12 mouse cellular contexts compared by ENCODE assay signal in genomic region chr3:90537905-90538296, GRCm38 (mm10). TPM values are rescaled to one million over a fixed set of nuclear protein-coding genes. Genes with fewer than 3 reads are reported as not detected.
DNase-seq lines count a peak whose midpoint lies in the region; ATAC-seq and TF ChIP-seq lines count a peak whose summit lies in the region.
"Had no signal": no experiment of that assay in that cellular context is flagged by ENCODE, and none has a peak within 500 bp of the region (broad histone marks: within the 10 kb centered on the region; RNA-seq: fewer than 3 reads in every experiment).

No protein-coding gene starts in this region.

- H3K4me3 ChIP-seq in kidney, adult 2 months (ENCODE audit: insufficient read depth, low read depth, low read length) = peak overlapping the region; percentile 73
- no peak overlapping the region for H3K4me3 ChIP-seq in neural tube, embryonic 15.5 days (replicated peaks)
- H3K4me3 ChIP-seq in limb, embryonic 14.5 days (replicated peaks; ENCODE audit: low read length) = peak overlapping the region; percentile 10
- H3K4me3 ChIP-seq in small intestine, adult 2 months (ENCODE audit: low read depth, low read length) = peak overlapping the region; percentile 64
- H3K4me3 ChIP-seq: hindbrain, embryonic 12.5 days had no signal

- TF ChIP-seq POLR2A in kidney, adult 2 months (IDR thresholded peaks at IDR 0.05; ENCODE audit: low read depth, low read length) = no peak
- TF ChIP-seq POLR2A in limb, embryonic 14.5 days (IDR thresholded peaks at IDR 0.05; ENCODE audit: borderline replicate concordance, extremely low read depth, insufficient read depth, insufficient read length) = no peak
- TF ChIP-seq POLR2A in small intestine, adult 2 months (IDR thresholded peaks at IDR 0.05; ENCODE audit: low read depth, low read length) = no peak

- H3K36me3 ChIP-seq in kidney, adult 2 months (ENCODE audit: control insufficient read depth, insufficient read depth, low read length) = no peaks in the 10 kb centered on the region
- H3K36me3 ChIP-seq in neural tube, embryonic 15.5 days = no peaks in the 10 kb centered on the region
- no peaks in the 10 kb centered on the region for H3K36me3 ChIP-seq in limb, embryonic 14.5 days (ENCODE audit: control insufficient read depth, insufficient read depth, low read length)
- H3K36me3 ChIP-seq in small intestine, adult 2 months (ENCODE audit: control insufficient read depth, insufficient read depth, low read length) = peaks cover 6% of the 10 kb centered on the region
- H3K36me3 ChIP-seq: G1E; hindbrain, embryonic 12.5 days had no signal

- peak overlapping the region; percentile 96 for H3K27ac ChIP-seq in kidney, adult 2 months (ENCODE audit: insufficient read depth, low read depth, low read length)
- H3K27ac ChIP-seq in neural tube, embryonic 15.5 days (replicated peaks) = no peak overlapping the region
- no peak overlapping the region for H3K27ac ChIP-seq in limb, embryonic 14.5 days (replicated peaks; ENCODE audit: low read depth, low read length)
- peak overlapping the region; percentile 61 for H3K27ac ChIP-seq in small intestine, adult 2 months (ENCODE audit: insufficient read depth, low read depth, low read length)
- H3K27ac ChIP-seq: hindbrain, embryonic 12.5 days had no signal

- no peak for TF ChIP-seq CTCF in kidney, adult 2 months (conservative IDR thresholded peaks at IDR 0.05; ENCODE audit: insufficient read depth, insufficient read length, low read depth, low read length)
- no peak for TF ChIP-seq CTCF in small intestine, adult 2 months (IDR thresholded peaks at IDR 0.05; ENCODE audit: extremely low read depth, insufficient read length, insufficient replicate concordance, low read depth, low read length)

- no peaks in the 10 kb centered on the region for H3K9me3 ChIP-seq in neural tube, embryonic 15.5 days (replicated peaks)
- H3K9me3 ChIP-seq in limb, embryonic 14.5 days (ENCODE audit: control insufficient read depth, low read length) = no peaks in the 10 kb centered on the region
- H3K9me3 ChIP-seq: G1E; hindbrain, embryonic 12.5 days had no signal

- no peaks in the 10 kb centered on the region for H3K27me3 ChIP-seq in kidney, adult 2 months (replicated peaks; ENCODE audit: control insufficient read depth, insufficient read depth, low read length)
- H3K27me3 ChIP-seq in neural tube, embryonic 15.5 days (replicated peaks) = no peaks in the 10 kb centered on the region
- no peaks in the 10 kb centered on the region for H3K27me3 ChIP-seq in limb, embryonic 14.5 days (ENCODE audit: control insufficient read depth, insufficient read depth, low read length)
- no peaks in the 10 kb centered on the region for H3K27me3 ChIP-seq in small intestine, adult 2 months (ENCODE audit: control insufficient read depth, insufficient read depth, low read length)
- H3K27me3 ChIP-seq: hindbrain, embryonic 12.5 days had no signal

- H3K9ac ChIP-seq in neural tube, embryonic 15.5 days (replicated peaks) = no peak overlapping the region
- H3K9ac ChIP-seq in limb, embryonic 14.5 days (ENCODE audit: low read depth, low read length, severe bottlenecking) = peak overlapping the region; percentile 21; the same call in 1 of the 2 replicates
- H3K9ac ChIP-seq: hindbrain, embryonic 12.5 days had no signal

- H3K4me1 ChIP-seq in kidney, adult 2 months (ENCODE audit: control insufficient read depth, insufficient read depth, low read length) = peaks cover 8% of the 10 kb centered on the region
- H3K4me1 ChIP-seq in neural tube, embryonic 15.5 days = peaks cover 6% of the 10 kb centered on the region; the same call in 1 of the 2 replicates
- H3K4me1 ChIP-seq in limb, embryonic 14.5 days (ENCODE audit: control insufficient read depth, insufficient read depth, low read length) = peaks cover 11% of the 10 kb centered on the region
- peaks cover 10% of the 10 kb centered on the region for H3K4me1 ChIP-seq in small intestine, adult 2 months (ENCODE audit: control insufficient read depth, insufficient read depth, insufficient read length, low read length)

- no peak for ATAC-seq in neural tube, embryonic 15.5 days (ENCODE audit: low FRiP score)
- ATAC-seq in limb, embryonic 14.5 days (ENCODE audit: low FRiP score, low read depth) = no peak
- ATAC-seq in CD4-positive, CD25-positive, alpha-beta regulatory T cell, adult 4 months = no peak

- peak overlapping the region; percentile 5; the same call in 1 of the 2 replicates for H3K4me2 ChIP-seq in neural tube, embryonic 15.5 days
- H3K4me2 ChIP-seq in limb, embryonic 14.5 days (replicated peaks; ENCODE audit: low read depth, low read length, severe bottlenecking) = peak overlapping the region; percentile 27
- H3K4me2 ChIP-seq: hindbrain, embryonic 12.5 days; midbrain, embryonic 11.5 days had no signal

- WGBS in kidney, adult 2 months = 32% methylated on average over 5 of the region's 5 CpGs
- WGBS in neural tube, embryonic 15.5 days = 83% methylated on average over 5 of the region's 5 CpGs
- WGBS in limb, embryonic 14.5 days = 72% methylated on average over 5 of the region's 5 CpGs
- 30% methylated on average over 5 of the region's 5 CpGs for WGBS in small intestine, adult 2 months

- DNase-seq in kidney, adult 2 months = no peak
- DNase-seq in kidney, adult 18-20 months = no peak
- no peak for DNase-seq in neural tube, embryonic 10.5 days (ENCODE audit: extremely low spot score, low spot score)
- DNase-seq in limb, embryonic 14.5 days (ENCODE audit: low spot score) = no peak
- DNase-seq: thymus, postnatal 4 days had no signal

RNA-seq across cellular contexts. Expression of gene S100a16, which starts 0.8 kb away (rescaled TPM):
- 124 and 140 TPM in 2 replicates for polyA plus RNA-seq in kidney, adult 2 months (2012; rRNA removed)
- polyA plus RNA-seq in neural tube, embryonic 15.5 days (2015; fragmentation: Nextera tagmentation; extraction: Ambion mirVana) = 44.0 and 69.4 TPM in 2 replicates
- 81.6 and 88.6 TPM in 2 replicates for polyA plus RNA-seq in limb, embryonic 14.5 days (2012; rRNA removed)
- 232 and 269 TPM in 2 replicates for polyA plus RNA-seq in limb, embryonic 14.5 days (2014; fragmentation: Nextera tagmentation; extraction: Ambion mirVana)
- polyA plus RNA-seq in small intestine, adult 2 months (2012; rRNA removed) = 44.9 and 65.1 TPM in 2 replicates
- polyA plus RNA-seq in CD4-positive, CD25-positive, alpha-beta regulatory T cell, adult 4 months (2017; shearing (Covaris generic)) = not detected
- polyA plus RNA-seq: G1E had no signal

RNA-seq across cellular contexts. Expression of gene S100a14, which starts 11.2 kb away (rescaled TPM):
- polyA plus RNA-seq in kidney, adult 2 months (2012; rRNA removed) = 0.45 and 0.61 TPM in 2 replicates
- 0.87 and 13.5 TPM in 2 replicates for polyA plus RNA-seq in neural tube, embryonic 15.5 days (2015; fragmentation: Nextera tagmentation; extraction: Ambion mirVana)
- polyA plus RNA-seq in limb, embryonic 14.5 days (2012; rRNA removed) = 21.3 and 51.3 TPM in 2 replicates
- 23.7 and 33.4 TPM in 2 replicates for polyA plus RNA-seq in limb, embryonic 14.5 days (2014; fragmentation: Nextera tagmentation; extraction: Ambion mirVana)
- polyA plus RNA-seq in small intestine, adult 2 months (2012; rRNA removed) = 1.3 and 2.8 TPM in 2 replicates
- not detected for polyA plus RNA-seq in CD4-positive, CD25-positive, alpha-beta regulatory T cell, adult 4 months (2017; shearing (Covaris generic))
- polyA plus RNA-seq: G1E; midbrain, embryonic 11.5 days; neural tube, embryonic 14.5 days had no signal

RNA-seq across cellular contexts. Expression of gene S100a3, which starts 22.5 kb away (rescaled TPM):
- 0.23 and 0.34 TPM in 2 replicates for polyA plus RNA-seq in kidney, adult 2 months (2012; rRNA removed)
- 1.1 and 4.3 TPM in 2 replicates for polyA plus RNA-seq in neural tube, embryonic 15.5 days (2015; fragmentation: Nextera tagmentation; extraction: Ambion mirVana)
- polyA plus RNA-seq in limb, embryonic 14.5 days (2012; rRNA removed) = 0.92 and 1.3 TPM in 2 replicates
- 1.00 and 1.1 TPM in 2 replicates for polyA plus RNA-seq in limb, embryonic 14.5 days (2014; fragmentation: Nextera tagmentation; extraction: Ambion mirVana)
- not detected in 2 replicates for polyA plus RNA-seq in small intestine, adult 2 months (2012; rRNA removed)
- 1 to 10 TPM; 2.1 to 2.5 TPM for polyA plus RNA-seq in CD4-positive, CD25-positive, alpha-beta regulatory T cell, adult 4 months (2017; shearing (Covaris generic))
- polyA plus RNA-seq: G1E; midbrain, embryonic 11.5 days had no signal

RNA-seq across cellular contexts. Expression of gene S100a13, which starts 23.7 kb away (rescaled TPM):
- polyA plus RNA-seq in kidney, adult 2 months (2012; rRNA removed) = 64.7 and 65.4 TPM in 2 replicates
- polyA plus RNA-seq in neural tube, embryonic 15.5 days (2015; fragmentation: Nextera tagmentation; extraction: Ambion mirVana) = 11.7 and 16.8 TPM in 2 replicates
- polyA plus RNA-seq in limb, embryonic 14.5 days (2012; rRNA removed) = 21.7 and 34.1 TPM in 2 replicates
- 37.1 and 44.7 TPM in 2 replicates for polyA plus RNA-seq in limb, embryonic 14.5 days (2014; fragmentation: Nextera tagmentation; extraction: Ambion mirVana)
- 8.5 and 9.7 TPM in 2 replicates for polyA plus RNA-seq in small intestine, adult 2 months (2012; rRNA removed)
- polyA plus RNA-seq in CD4-positive, CD25-positive, alpha-beta regulatory T cell, adult 4 months (2017; shearing (Covaris generic)) = 100 to 1,000 TPM; 157 to 222 TPM

RNA-seq across cellular contexts. Expression of gene S100a1, which starts 23.7 kb away (rescaled TPM):
- polyA plus RNA-seq in kidney, adult 2 months (2012; rRNA removed) = 625 and 771 TPM in 2 replicates
- 23.5 and 29.1 TPM in 2 replicates for polyA plus RNA-seq in neural tube, embryonic 15.5 days (2015; fragmentation: Nextera tagmentation; extraction: Ambion mirVana)
- 23.6 and 33.6 TPM in 2 replicates for polyA plus RNA-seq in limb, embryonic 14.5 days (2012; rRNA removed)
- 30.2 and 32.5 TPM in 2 replicates for polyA plus RNA-seq in limb, embryonic 14.5 days (2014; fragmentation: Nextera tagmentation; extraction: Ambion mirVana)
- 20.2 and 26.8 TPM in 2 replicates for polyA plus RNA-seq in small intestine, adult 2 months (2012; rRNA removed)
- polyA plus RNA-seq in CD4-positive, CD25-positive, alpha-beta regulatory T cell, adult 4 months (2017; shearing (Covaris generic)) = 1 to 10 TPM; 3.3 to 4.9 TPM

Comparison
In these comparisons a context has a peak if more than half of its experiments do, and no peak if none do; other contexts are left out.
1. H3K27ac ChIP-seq: peak in kidney, adult 2 months (single experiment) and small intestine, adult 2 months (single experiment); none in neural tube, embryonic 15.5 days (single experiment) and limb, embryonic 14.5 days (single experiment).
2. RNA of gene S100a16, which starts 0.8 kb away (polyA plus RNA-seq): 81.6 to 269 TPM in limb, embryonic 14.5 days, 124 to 140 TPM in kidney, adult 2 months, 44.9 to 65.1 TPM in small intestine, adult 2 months and 44.0 to 69.4 TPM in neural tube, embryonic 15.5 days; not detected in CD4-positive, CD25-positive, alpha-beta regulatory T cell, adult 4 months; every median in the first group is over 10 times any median in the second.